Mouse (Mus musculus): ENCODE data around the gene Rhbdl1. TPM values are rescaled to one million over a fixed set of nuclear protein-coding genes. Genes with fewer than 3 reads are reported as not detected.

Gene Rhbdl1
- polyA plus RNA-seq, 1 experiment from 2014 or later, result 1.7 TPM

DNA sequence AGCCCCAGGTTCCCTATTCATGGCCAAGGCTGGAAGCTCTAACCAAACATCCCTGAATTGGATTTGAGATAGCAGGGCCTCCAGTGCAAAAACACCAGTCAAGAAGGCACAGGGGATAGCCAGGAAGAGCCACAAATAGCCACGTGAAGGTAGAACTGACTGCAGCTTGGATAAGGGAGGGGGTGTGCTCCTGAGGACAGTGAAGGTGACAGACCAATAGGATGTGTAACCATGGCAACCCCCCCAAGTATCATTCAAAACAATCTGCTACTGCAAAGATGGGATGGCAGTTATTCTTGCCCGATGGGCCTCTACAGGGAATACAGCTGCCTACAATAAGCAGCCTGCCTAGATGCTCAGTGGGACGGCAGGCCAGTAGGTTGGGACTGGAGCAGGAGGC, 438 bp upstream of the Rhbdl1 start:
- Histone ChIP-seq H3K36me3 (ENCODE audit: control insufficient read depth, insufficient read depth) (peaks cover 35% of the 10 kb centered on the region), H3K4me2 (ENCODE audit: low read depth, low read length) (peak overlapping the region; percentile 77; the same call in 1 of the 2 replicates), H3K4me3 (ENCODE audit: low read length) (no peak overlapping the region), H3K27ac (ENCODE audit: low read length) (peak overlapping the region; percentile 66), H3K4me1 (ENCODE audit: control insufficient read depth, insufficient read depth, low read length) (peaks cover 35% of the 10 kb centered on the region), H3K9ac (ENCODE audit: low read length) (no peak overlapping the region; the same call in 1 of the 2 replicates), H3K27me3 (ENCODE audit: control insufficient read depth, insufficient read depth, low read length) (no peaks in the 10 kb centered on the region), H3K9me3 (replicated peaks; ENCODE audit: control insufficient read depth, low read length) (no peaks in the 10 kb centered on the region)
- 36% methylated on average over 3 of the region's 3 CpGs for WGBS
- no peak for ATAC-seq (replicated peaks; ENCODE audit: extremely low read depth, insufficient read depth, low FRiP score)

GRCm38 (mm10) chr17:25836397-25837075, 559 bp downstream of the Rhbdl1 start:
- H3K27me3 ChIP-seq (ENCODE audit: control insufficient read depth, insufficient read depth, low read length), result no peaks in the 10 kb centered on the region
- no peak for ATAC-seq (replicated peaks; ENCODE audit: extremely low read depth, insufficient read depth, low FRiP score)
- peak overlapping the region; percentile 77 for H3K9ac ChIP-seq (ENCODE audit: low read length)
- H3K27ac ChIP-seq (ENCODE audit: low read length), result peak overlapping the region; percentile 66
- H3K4me1 ChIP-seq (ENCODE audit: control insufficient read depth, insufficient read depth, low read length), result peaks cover 41% of the 10 kb centered on the region
- H3K4me3 ChIP-seq (ENCODE audit: low read length), result peak overlapping the region; percentile 43
- no peaks in the 10 kb centered on the region for H3K9me3 ChIP-seq (replicated peaks; ENCODE audit: control insufficient read depth, low read length)
- H3K4me2 ChIP-seq (ENCODE audit: low read depth, low read length), result peak overlapping the region; percentile 77
- peaks cover 28% of the 10 kb centered on the region for H3K36me3 ChIP-seq (ENCODE audit: control insufficient read depth, insufficient read depth)
- WGBS, result 23% methylated on average over 22 of the region's 23 CpGs

DNA sequence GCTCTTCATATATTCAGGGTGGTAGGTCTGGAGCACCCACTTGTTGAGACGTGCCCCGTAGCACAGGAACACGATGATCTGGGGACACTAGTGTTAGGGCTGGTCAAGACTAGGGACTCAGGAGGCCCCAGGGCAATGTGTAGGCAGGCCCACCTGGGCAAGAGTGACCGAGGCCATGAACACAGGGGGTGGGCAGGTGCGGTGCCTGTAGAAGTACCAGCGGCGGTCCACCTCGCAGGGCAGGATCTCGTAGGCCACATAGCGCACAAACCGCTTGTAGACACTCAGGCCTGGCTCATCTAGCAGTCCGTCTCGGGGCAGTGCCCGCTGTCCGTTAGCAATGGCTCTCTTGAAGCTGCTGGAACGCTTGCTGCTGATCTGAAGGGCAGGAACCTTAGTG, 1.3 kb downstream of the Rhbdl1 start:
- WGBS, result 93% methylated on average over 16 of the region's 16 CpGs
- Histone ChIP-seq H3K9ac (ENCODE audit: low read length) (peak overlapping the region; percentile 9; the same call in 1 of the 2 replicates), H3K4me3 (ENCODE audit: low read length) (no peak overlapping the region), H3K4me2 (ENCODE audit: low read depth, low read length) (no peak overlapping the region), H3K27me3 (ENCODE audit: control insufficient read depth, insufficient read depth, low read length) (no peaks in the 10 kb centered on the region), H3K36me3 (ENCODE audit: control insufficient read depth, insufficient read depth) (peaks cover 28% of the 10 kb centered on the region), H3K4me1 (ENCODE audit: control insufficient read depth, insufficient read depth, low read length) (peaks cover 49% of the 10 kb centered on the region), H3K9me3 (replicated peaks; ENCODE audit: control insufficient read depth, low read length) (no peaks in the 10 kb centered on the region), H3K27ac (ENCODE audit: low read length) (no peak overlapping the region)
- ATAC-seq (replicated peaks; ENCODE audit: extremely low read depth, insufficient read depth, low FRiP score), result no peak

- Histone ChIP-seq H3K27ac (ENCODE audit: low read length) (no peak overlapping the region), H3K4me2 (ENCODE audit: low read depth, low read length) (no peak overlapping the region), H3K9ac (ENCODE audit: low read length) (no peak overlapping the region; the same call in 1 of the 2 replicates), H3K4me3 (ENCODE audit: low read length) (no peak overlapping the region), H3K27me3 (ENCODE audit: control insufficient read depth, insufficient read depth, low read length) (no peaks in the 10 kb centered on the region), H3K36me3 (ENCODE audit: control insufficient read depth, insufficient read depth) (peaks cover 27% of the 10 kb centered on the region), H3K4me1 (ENCODE audit: control insufficient read depth, insufficient read depth, low read length) (peaks cover 53% of the 10 kb centered on the region), H3K9me3 (replicated peaks; ENCODE audit: control insufficient read depth, low read length) (no peaks in the 10 kb centered on the region)
- ATAC-seq (replicated peaks; ENCODE audit: extremely low read depth, insufficient read depth, low FRiP score), result no peak
- WGBS, result 95% methylated on average over 7 of the region's 7 CpGs
These were observed 1.8 kb downstream of the Rhbdl1 start for GRCm38 (mm10) chr17:25835301-25835700.

DNA sequence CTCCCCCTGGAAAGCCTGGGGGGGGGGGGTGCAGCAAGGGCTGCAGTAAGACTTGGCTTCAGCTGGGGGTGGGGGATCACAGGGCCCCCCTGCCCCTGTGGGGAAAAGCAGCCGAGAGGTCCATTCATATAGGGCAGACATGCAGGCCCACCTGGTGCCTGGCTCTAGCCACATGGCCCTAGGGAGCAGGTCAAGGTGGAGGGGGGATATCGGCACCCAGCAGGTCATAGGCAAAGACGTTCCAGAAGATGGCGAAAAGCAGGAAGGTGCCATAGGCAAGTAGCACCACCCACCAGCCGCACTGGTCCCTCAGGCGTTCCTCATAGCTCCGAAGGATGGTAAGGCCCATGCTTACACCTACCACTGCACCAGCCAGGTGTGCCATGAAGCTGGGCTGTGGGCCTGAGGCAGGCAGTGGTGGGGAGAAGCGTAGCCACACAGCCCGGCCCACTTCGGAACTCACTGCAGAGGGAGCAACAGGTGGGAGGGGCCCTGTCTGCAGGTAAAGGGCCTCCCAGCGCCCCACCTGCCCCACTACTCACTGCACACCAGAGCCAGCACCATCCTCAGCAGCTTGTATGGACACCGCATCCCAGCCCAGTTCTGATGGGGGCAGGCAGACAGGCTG, 2.4 kb downstream of the Rhbdl1 start:
- H3K36me3 ChIP-seq (ENCODE audit: control insufficient read depth, insufficient read depth), result peaks cover 26% of the 10 kb centered on the region
- no peak for ATAC-seq (replicated peaks; ENCODE audit: extremely low read depth, insufficient read depth, low FRiP score)
- H3K4me2 ChIP-seq (ENCODE audit: low read depth, low read length), result peak overlapping the region; percentile 92
- WGBS, result 88% methylated on average over 12 of the region's 12 CpGs
- no peaks in the 10 kb centered on the region for H3K27me3 ChIP-seq (ENCODE audit: control insufficient read depth, insufficient read depth, low read length)
- H3K4me3 ChIP-seq (ENCODE audit: low read length), result peak overlapping the region; percentile 90
- H3K27ac ChIP-seq (ENCODE audit: low read length), result peak overlapping the region; percentile 99
- peaks cover 58% of the 10 kb centered on the region for H3K4me1 ChIP-seq (ENCODE audit: control insufficient read depth, insufficient read depth, low read length)
- H3K9me3 ChIP-seq (replicated peaks; ENCODE audit: control insufficient read depth, low read length), result no peaks in the 10 kb centered on the region
- peak overlapping the region; percentile 93 for H3K9ac ChIP-seq (ENCODE audit: low read length)

- ATAC-seq (replicated peaks; ENCODE audit: extremely low read depth, insufficient read depth, low FRiP score), result no peak
- WGBS, result 18% methylated on average over 6 of the region's 6 CpGs
These were observed 3.0 kb downstream of the Rhbdl1 start for GRCm38 (mm10) chr17:25833961-25834594.

GRCm38 (mm10) chr17:25833291-25833663, 3.8 kb downstream of the Rhbdl1 start, which contains the start of gene Stub1:
TSS of gene Stub1 (minus strand) at chr17:25833404.
- WGBS, result under 1% methylated on average over 24 of the region's 24 CpGs
- peak within 1 kb of the TSS; percentile 98 for H3K4me2 ChIP-seq (ENCODE audit: low read depth, low read length)
- H3K9ac ChIP-seq (ENCODE audit: low read length), result peak within 1 kb of the TSS; percentile 97
- H3K36me3 ChIP-seq (ENCODE audit: control insufficient read depth, insufficient read depth), result peaks cover 18% of the 10 kb centered on the region
- peaks cover 67% of the 10 kb centered on the region for H3K4me1 ChIP-seq (ENCODE audit: control insufficient read depth, insufficient read depth, low read length)
- peak within 1 kb of the TSS; percentile 99 for H3K27ac ChIP-seq (ENCODE audit: low read length)
- ATAC-seq (replicated peaks; ENCODE audit: extremely low read depth, insufficient read depth, low FRiP score), result peak; percentile 76
- H3K4me3 ChIP-seq (ENCODE audit: low read length), result peak within 1 kb of the TSS; percentile 90
- H3K9me3 ChIP-seq (replicated peaks; ENCODE audit: control insufficient read depth, low read length), result no peaks in the 10 kb centered on the region
- H3K27me3 ChIP-seq (ENCODE audit: control insufficient read depth, insufficient read depth, low read length), result no peaks in the 10 kb centered on the region

More at GRCm38 (mm10) chr17:25833961-25834594, 3.0 kb downstream of the Rhbdl1 start:
- Histone ChIP-seq H3K4me2 (ENCODE audit: low read depth, low read length) (peak overlapping the region; percentile 92), H3K4me1 (ENCODE audit: control insufficient read depth, insufficient read depth, low read length) (peaks cover 63% of the 10 kb centered on the region), H3K9me3 (replicated peaks; ENCODE audit: control insufficient read depth, low read length) (no peaks in the 10 kb centered on the region), H3K27ac (ENCODE audit: low read length) (peak overlapping the region; percentile 99), H3K4me3 (ENCODE audit: low read length) (peak overlapping the region; percentile 90), H3K36me3 (ENCODE audit: control insufficient read depth, insufficient read depth) (peaks cover 19% of the 10 kb centered on the region), H3K9ac (ENCODE audit: low read length) (peak overlapping the region; percentile 93), H3K27me3 (ENCODE audit: control insufficient read depth, insufficient read depth, low read length) (no peaks in the 10 kb centered on the region)

DNA sequence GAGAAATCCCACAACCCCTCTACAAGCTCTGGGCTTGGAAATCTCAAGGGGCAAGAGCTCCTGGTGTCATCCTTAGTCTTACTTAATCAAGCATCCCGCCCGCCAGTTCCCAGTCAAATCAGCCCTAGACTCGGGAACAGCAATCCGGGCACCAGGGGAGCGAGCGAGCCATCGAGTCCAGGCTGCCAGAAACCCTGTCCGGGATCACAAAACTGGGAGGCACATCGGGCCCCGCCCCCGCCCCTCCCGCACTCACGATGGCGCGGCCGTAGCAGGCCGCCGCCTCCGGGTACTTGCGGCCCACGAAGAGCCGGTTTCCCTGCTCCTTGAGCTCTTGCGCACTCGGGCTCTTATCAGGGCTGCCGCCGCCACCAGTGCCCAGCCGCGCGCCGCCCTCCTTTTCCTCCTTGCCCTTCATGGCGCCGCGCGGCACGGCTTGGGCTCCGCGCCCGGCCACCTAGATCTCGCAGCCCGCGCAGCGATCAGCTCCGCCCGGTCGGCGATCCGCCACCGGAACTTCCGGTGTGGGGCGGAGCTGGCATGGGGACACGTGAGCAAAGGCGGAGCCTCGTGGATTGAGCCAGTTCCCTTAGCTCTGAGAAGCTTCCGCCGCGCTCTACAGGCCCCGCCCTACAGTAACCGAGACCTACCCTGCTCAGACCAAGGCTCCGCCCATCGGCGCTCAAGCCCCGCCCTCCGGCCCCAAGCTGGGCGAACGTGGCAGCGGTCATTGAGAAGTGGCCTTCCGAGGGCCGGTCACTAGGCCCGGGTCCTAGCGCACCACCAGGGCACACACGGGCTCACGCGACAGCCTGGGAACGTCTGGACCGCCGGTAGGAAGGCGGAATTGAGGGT, 4.4 kb downstream of the Rhbdl1 start:
- WGBS, result under 1% methylated on average over 77 of the region's 77 CpGs
- Histone ChIP-seq H3K4me3 (ENCODE audit: low read length) (peak overlapping the region; percentile 90), H3K4me2 (ENCODE audit: low read depth, low read length) (peak overlapping the region; percentile 98), H3K27ac (ENCODE audit: low read length) (peak overlapping the region; percentile 99), H3K36me3 (ENCODE audit: control insufficient read depth, insufficient read depth) (peaks cover 19% of the 10 kb centered on the region), H3K4me1 (ENCODE audit: control insufficient read depth, insufficient read depth, low read length) (peaks cover 70% of the 10 kb centered on the region), H3K9me3 (replicated peaks; ENCODE audit: control insufficient read depth, low read length) (no peaks in the 10 kb centered on the region), H3K27me3 (ENCODE audit: control insufficient read depth, insufficient read depth, low read length) (no peaks in the 10 kb centered on the region), H3K9ac (ENCODE audit: low read length) (peak overlapping the region; percentile 97)
- ATAC-seq (replicated peaks; ENCODE audit: extremely low read depth, insufficient read depth, low FRiP score), result peak; percentile 91
